Comparison of ENCODE assay signal across 22 mouse cellular contexts in genomic region chr2:167997562-167997961, GRCm38 (mm10). TPM values are rescaled to one million over a fixed set of nuclear protein-coding genes. Genes with fewer than 3 reads are reported as not detected.
DNase-seq lines count a peak whose midpoint lies in the region; ATAC-seq lines count a peak whose summit lies in the region.
"Had no signal": no experiment of that assay in that cellular context is flagged by ENCODE, and none has a peak within 500 bp of the region (broad histone marks: within the 10 kb centered on the region; RNA-seq: fewer than 3 reads in every experiment).

No protein-coding gene starts in this region.

- H3K4me2 ChIP-seq in heart, embryonic 14.5 days (ENCODE audit: low read length), result no peak overlapping the region
- no peak overlapping the region for H3K4me2 ChIP-seq in heart, embryonic 12.5 days
- no peak overlapping the region for H3K4me2 ChIP-seq in hindbrain, embryonic 14.5 days (replicated peaks)
- H3K4me2 ChIP-seq: embryonic facial prominence, embryonic 15.5 days; hindbrain, embryonic 15.5 days; neural tube, embryonic 13.5 days had no signal

- H3K36me3 ChIP-seq in heart, embryonic 14.5 days (ENCODE audit: control insufficient read depth, insufficient read depth, low read length), result no peaks in the 10 kb centered on the region
- H3K36me3 ChIP-seq in heart, embryonic 12.5 days, result no peaks in the 10 kb centered on the region
- no peaks in the 10 kb centered on the region for H3K36me3 ChIP-seq in hindbrain, embryonic 14.5 days (replicated peaks; ENCODE audit: control insufficient read depth, insufficient read depth)
- H3K36me3 ChIP-seq: G1E; hindbrain, embryonic 15.5 days; limb, embryonic 10.5 days; neural tube, embryonic 13.5 days had no signal

- WGBS in heart, embryonic 14.5 days, result 28% methylated on average over 2 of the region's 3 CpGs
- WGBS in heart, embryonic 12.5 days, result 42% methylated on average over 3 of the region's 3 CpGs
- WGBS in hindbrain, embryonic 14.5 days, result 79% methylated on average over 3 of the region's 3 CpGs

- H3K4me1 ChIP-seq in heart, embryonic 14.5 days (ENCODE audit: control insufficient read depth in 2 of 2, insufficient read depth in 2 of 2, low read length in 2 of 2), result peaks cover 15 to 16% of the 10 kb centered on the region in 2 experiments
- H3K4me1 ChIP-seq in heart, embryonic 12.5 days (replicated peaks), result peaks cover 25% of the 10 kb centered on the region
- no peaks in the 10 kb centered on the region for H3K4me1 ChIP-seq in hindbrain, embryonic 14.5 days (replicated peaks; ENCODE audit: control insufficient read depth, insufficient read depth, low read length)
- H3K4me1 ChIP-seq: hindbrain, embryonic 15.5 days; neural tube, embryonic 13.5 days had no signal

- no peak overlapping the region for H3K4me3 ChIP-seq in heart, embryonic 14.5 days (ENCODE audit: control insufficient read depth in 1 of 2, insufficient read depth in 1 of 2, low read depth in 1 of 2, low read length in 2 of 2)
- no peak overlapping the region for H3K4me3 ChIP-seq in heart, embryonic 12.5 days
- H3K4me3 ChIP-seq in hindbrain, embryonic 14.5 days (replicated peaks; ENCODE audit: low read length), result no peak overlapping the region
- H3K4me3 ChIP-seq: embryonic facial prominence, embryonic 15.5 days; hindbrain, embryonic 15.5 days; limb, embryonic 10.5 days; neural tube, embryonic 13.5 days had no signal

- no peak overlapping the region for H3K27ac ChIP-seq in heart, embryonic 14.5 days (replicated peaks in 1 of 2; ENCODE audit: control insufficient read depth in 1 of 2, insufficient read depth in 1 of 2, low read depth in 2 of 2, low read length in 2 of 2)
- H3K27ac ChIP-seq in heart, embryonic 12.5 days (ENCODE audit: poor library complexity, severe bottlenecking), result no peak overlapping the region
- no peak overlapping the region for H3K27ac ChIP-seq in hindbrain, embryonic 14.5 days
- H3K27ac ChIP-seq: hindbrain, embryonic 15.5 days; limb, embryonic 10.5 days; neural tube, embryonic 13.5 days had no signal

- peak overlapping the region; percentile 16; the same call in 1 of the 2 replicates for H3K9ac ChIP-seq in heart, embryonic 14.5 days (ENCODE audit: low read length)
- no peak overlapping the region for H3K9ac ChIP-seq in heart, embryonic 12.5 days
- no peak overlapping the region for H3K9ac ChIP-seq in hindbrain, embryonic 14.5 days
- H3K9ac ChIP-seq: embryonic facial prominence, embryonic 15.5 days; hindbrain, embryonic 15.5 days; liver, postnatal 0 days; neural tube, embryonic 13.5 days had no signal

- peaks cover 6% of the 10 kb centered on the region; the same call in 1 of the 2 replicates for H3K9me3 ChIP-seq in heart, embryonic 14.5 days (ENCODE audit: control insufficient read depth, low read length)
- peaks cover 6% of the 10 kb centered on the region; the same call in 1 of the 2 replicates for H3K9me3 ChIP-seq in heart, embryonic 12.5 days (replicated peaks)
- H3K9me3 ChIP-seq in hindbrain, embryonic 14.5 days (ENCODE audit: control insufficient read depth, low read length), result 0 out of 2 replicates have a peak, but pooled peaks cover 7% of the 10 kb centered on the region
- H3K9me3 ChIP-seq: embryonic facial prominence, embryonic 15.5 days; G1E; limb, embryonic 10.5 days had no signal

- DNase-seq in hindbrain, embryonic 14.5 days (ENCODE audit: low spot score), result no peak
- DNase-seq in adrenal gland, adult 18-20 months (ENCODE audit: low spot score in 2 of 2), result no peak
- DNase-seq in lung, postnatal 10 days, result no peak
- DNase-seq: adrenal gland, postnatal 36 days; cerebellum, adult 11-12 months; cerebellum, postnatal 14 days; gastrocnemius, postnatal 10 days; heart, adult 11 months; kidney, adult 8-10 months; kidney, postnatal 25 days; liver, postnatal 0 days; lung, postnatal 14 days; spleen, adult 18-20 months had no signal

- ATAC-seq in heart, embryonic 14.5 days (ENCODE audit: insufficient number of reproducible peaks, insufficient read depth, low FRiP score, low read depth), result no peak
- no peak for ATAC-seq in heart, embryonic 12.5 days (ENCODE audit: insufficient number of reproducible peaks, low FRiP score)
- peak; percentile 95 for ATAC-seq in inflammation-experienced regulatory T-cells, adult 6 months
- ATAC-seq in monocyte, adult 5-6 weeks (replicated peaks; ENCODE audit: insufficient number of reproducible peaks, low FRiP score, low TSS enrichment, poor library complexity, severe bottlenecking), result peak; percentile 42; the same call in 1 of the 2 replicates
- no peak for ATAC-seq in hindbrain, embryonic 14.5 days (ENCODE audit: low FRiP score)
- ATAC-seq: liver, postnatal 0 days had no signal

- no peaks in the 10 kb centered on the region for H3K27me3 ChIP-seq in heart, embryonic 14.5 days (ENCODE audit: control insufficient read depth, insufficient read depth, low read length)
- peaks cover 11% of the 10 kb centered on the region; the same call in 1 of the 2 replicates for H3K27me3 ChIP-seq in heart, embryonic 12.5 days (replicated peaks)
- H3K27me3 ChIP-seq in hindbrain, embryonic 14.5 days (ENCODE audit: control insufficient read depth, insufficient read depth, low read length), result no peaks in the 10 kb centered on the region
- H3K27me3 ChIP-seq: embryonic facial prominence, embryonic 15.5 days; hindbrain, embryonic 15.5 days; neural tube, embryonic 13.5 days had no signal

RNA-seq across cellular contexts. Expression of gene Ripor3, which starts 12.9 kb away (rescaled TPM):
- 0.81 and 1.00 TPM in 2 replicates for polyA plus RNA-seq in heart, embryonic 14.5 days (2014; fragmentation: Nextera tagmentation; extraction: Ambion mirVana)
- 1.3 and 1.5 TPM in 2 replicates for polyA plus RNA-seq in heart, embryonic 12.5 days (2016; fragmentation: Nextera tagmentation; extraction: Ambion mirVana)
- polyA plus RNA-seq in inflammation-experienced regulatory T-cells, adult 6 months (2017; shearing (Covaris generic)), result under 1 TPM; 0.16 to 0.49 (median 0.33) TPM
- 0.21 to 0.58 TPM in 2 of 3 replicates, not detected in the other for total RNA-seq in monocyte, adult 5-6 weeks (2017)
- polyA plus RNA-seq in hindbrain, embryonic 14.5 days (2014; fragmentation: Nextera tagmentation; extraction: Ambion mirVana), result 0.13 and 0.30 TPM in 2 replicates
- 1 to 10 TPM; 1.8 TPM for total RNA-seq in adrenal gland, adult 18-20 months (2021)

Comparison
In these comparisons a context has a peak if more than half of its experiments do, and no peak if none do; other contexts are left out.
1. ATAC-seq: peak in inflammation-experienced regulatory T-cells, adult 6 months (single experiment) and monocyte, adult 5-6 weeks (single experiment); none in heart, embryonic 14.5 days (single experiment), heart, embryonic 12.5 days (single experiment) and hindbrain, embryonic 14.5 days (single experiment).